Mouse (Mus musculus): Measurements from ENCODE around the gene Kif2c. TPM values are rescaled to one million over a fixed set of nuclear protein-coding genes. Genes with fewer than 3 reads are reported as not detected.

Gene Kif2c
- polyA plus RNA-seq, 1 experiment from 2014 or later, result 125 TPM

- no peak overlapping the region for H3K4me2 ChIP-seq (ENCODE audit: low read depth, severe bottlenecking)
- DNase-seq (ENCODE audit: low spot score), result no peak
- no peak overlapping the region for H3K27ac ChIP-seq (replicated peaks; ENCODE audit: low read depth, low read length)
- 64% methylated on average over 4 of the region's 4 CpGs for WGBS
- H3K4me1 ChIP-seq (ENCODE audit: control insufficient read depth, insufficient read depth, low read length), result no peaks in the 10 kb centered on the region
- no peak overlapping the region for H3K9ac ChIP-seq (ENCODE audit: low read length)
- H3K27me3 ChIP-seq (ENCODE audit: control insufficient read depth, insufficient read depth, low read length), result no peaks in the 10 kb centered on the region
- no peaks in the 10 kb centered on the region for H3K9me3 ChIP-seq (ENCODE audit: control insufficient read depth, low read length)
- H3K4me3 ChIP-seq (ENCODE audit: low read depth, low read length), result no peak overlapping the region
- ATAC-seq (ENCODE audit: insufficient number of reproducible peaks, low FRiP score, low TSS enrichment, low read depth), result no peak
- peaks cover 43% of the 10 kb centered on the region for H3K36me3 ChIP-seq (ENCODE audit: control insufficient read depth, insufficient read depth, low read length)
Measured at GRCm38 (mm10) chr4:117161183-117161582, 21.3 kb downstream of the Kif2c start.

DNA sequence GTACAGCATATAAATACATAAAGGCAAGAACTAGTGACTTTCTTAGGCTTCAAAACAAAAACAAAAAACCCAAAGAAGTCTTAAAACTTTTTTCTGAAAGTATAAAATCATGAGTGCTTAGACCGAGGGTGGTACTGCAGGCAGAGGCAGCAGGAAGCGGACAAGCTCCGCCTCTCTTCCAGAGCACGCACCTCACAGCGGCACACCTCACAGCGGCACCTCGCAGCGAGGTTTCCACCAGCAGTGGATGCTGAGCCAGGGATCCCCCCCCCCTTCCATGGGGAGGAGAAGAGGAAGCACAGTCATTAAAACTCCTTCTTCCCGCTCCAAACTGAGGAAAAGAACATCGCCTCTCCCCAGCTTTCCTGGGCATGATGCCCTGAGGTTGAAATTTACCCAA, 22.8 kb downstream of the Kif2c start:
- WGBS, result 84% methylated on average over 10 of the region's 10 CpGs
- H3K27me3 ChIP-seq (ENCODE audit: control insufficient read depth, insufficient read depth, low read length), result no peaks in the 10 kb centered on the region
- H3K9ac ChIP-seq (ENCODE audit: low read length), result no peak overlapping the region
- DNase-seq (ENCODE audit: low spot score), result no peak
- peaks cover 32% of the 10 kb centered on the region for H3K36me3 ChIP-seq (ENCODE audit: control insufficient read depth, insufficient read depth, low read length)
- H3K27ac ChIP-seq (replicated peaks; ENCODE audit: low read depth, low read length), result no peak overlapping the region
- no peaks in the 10 kb centered on the region for H3K9me3 ChIP-seq (ENCODE audit: control insufficient read depth, low read length)
- no peak for ATAC-seq (ENCODE audit: insufficient number of reproducible peaks, low FRiP score, low TSS enrichment, low read depth)
- H3K4me3 ChIP-seq (ENCODE audit: low read depth, low read length), result no peak overlapping the region
- no peak overlapping the region for H3K4me2 ChIP-seq (ENCODE audit: low read depth, severe bottlenecking)
- 0 out of 2 replicates have a peak, but pooled peaks cover 3% of the 10 kb centered on the region for H3K4me1 ChIP-seq (ENCODE audit: control insufficient read depth, insufficient read depth, low read length)

- Histone ChIP-seq H3K4me2 (ENCODE audit: low read depth, severe bottlenecking) (peak overlapping the region; percentile 94; the same call in 1 of the 2 replicates), H3K27me3 (ENCODE audit: control insufficient read depth, insufficient read depth, low read length) (no peaks in the 10 kb centered on the region), H3K4me1 (ENCODE audit: control insufficient read depth, insufficient read depth, low read length) (0 out of 2 replicates have a peak, but pooled peaks cover 3% of the 10 kb centered on the region), H3K9me3 (ENCODE audit: control insufficient read depth, low read length) (no peaks in the 10 kb centered on the region), H3K27ac (replicated peaks; ENCODE audit: low read depth, low read length) (no peak overlapping the region), H3K36me3 (ENCODE audit: control insufficient read depth, insufficient read depth, low read length) (peaks cover 38% of the 10 kb centered on the region), H3K9ac (ENCODE audit: low read length) (no peak overlapping the region; the same call in 1 of the 2 replicates), H3K4me3 (ENCODE audit: low read depth, low read length) (peak overlapping the region; percentile 98)
- 23% methylated on average over 6 of the region's 6 CpGs for WGBS
- ATAC-seq (ENCODE audit: insufficient number of reproducible peaks, low FRiP score, low TSS enrichment, low read depth) (no peak), DNase-seq (ENCODE audit: low spot score) (no peak)
Measured at GRCm38 (mm10) chr4:117156372-117156771, 26.1 kb downstream of the Kif2c start.

DNA sequence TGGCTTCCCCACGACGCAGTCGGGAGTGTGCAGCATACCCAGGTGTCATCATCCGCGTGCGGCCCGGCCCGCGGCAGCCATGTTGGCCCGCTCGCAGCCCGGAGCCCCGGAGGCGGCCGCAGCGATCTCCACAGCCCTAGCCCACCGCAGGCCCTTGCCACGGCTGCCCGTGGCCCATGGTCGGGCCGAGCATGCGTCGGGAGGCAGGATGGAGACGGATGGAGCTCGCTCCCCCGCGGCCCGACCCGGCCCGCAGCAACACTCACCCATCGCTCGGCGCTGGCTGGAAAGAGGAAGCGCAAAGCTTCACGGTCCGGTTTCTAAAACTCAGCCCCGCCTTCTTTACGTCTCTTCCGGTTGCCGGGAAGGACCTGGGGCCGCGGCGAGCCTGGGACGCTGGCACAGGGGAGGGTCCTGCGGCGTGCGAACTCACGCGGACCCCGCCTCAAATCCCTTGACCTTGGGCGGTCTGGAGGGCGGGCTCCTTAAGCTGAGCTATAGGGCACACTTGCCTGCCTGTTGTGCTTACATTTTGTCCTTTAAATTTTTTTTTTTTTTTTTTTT, 26.6 kb downstream of the Kif2c start, which contains the start of gene Rps8:
Gene Rps8 (minus strand): TSS at position 452 of the 564 bp plus-strand sequence.
- H3K9me3 ChIP-seq (ENCODE audit: control insufficient read depth, low read length), result no peaks in the 10 kb centered on the region
- 0 out of 2 replicates have a peak, but pooled peaks cover 3% of the 10 kb centered on the region for H3K4me1 ChIP-seq (ENCODE audit: control insufficient read depth, insufficient read depth, low read length)
- H3K4me3 ChIP-seq (ENCODE audit: low read depth, low read length), result peak within 1 kb of the TSS; percentile 98
- under 1% methylated on average over 52 of the region's 52 CpGs for WGBS
- peaks cover 39% of the 10 kb centered on the region for H3K36me3 ChIP-seq (ENCODE audit: control insufficient read depth, insufficient read depth, low read length)
- ATAC-seq (ENCODE audit: insufficient number of reproducible peaks, low FRiP score, low TSS enrichment, low read depth) (peak; percentile 89), DNase-seq (ENCODE audit: low spot score) (peak; percentile 93)
- H3K27ac ChIP-seq (replicated peaks; ENCODE audit: low read depth, low read length), result peak within 1 kb of the TSS; percentile 93
- H3K4me2 ChIP-seq (ENCODE audit: low read depth, severe bottlenecking), result peak within 1 kb of the TSS; percentile 94
- no peaks in the 10 kb centered on the region for H3K27me3 ChIP-seq (ENCODE audit: control insufficient read depth, insufficient read depth, low read length)
- H3K9ac ChIP-seq (ENCODE audit: low read length), result peak within 1 kb of the TSS; percentile 99

GRCm38 (mm10) chr4:117155020-117155791, 27.2 kb downstream of the Kif2c start:
- Histone ChIP-seq H3K36me3 (ENCODE audit: control insufficient read depth, insufficient read depth, low read length) (peaks cover 43% of the 10 kb centered on the region), H3K4me3 (ENCODE audit: low read depth, low read length) (peak overlapping the region; percentile 98), H3K9ac (ENCODE audit: low read length) (peak overlapping the region; percentile 99), H3K9me3 (ENCODE audit: control insufficient read depth, low read length) (no peaks in the 10 kb centered on the region), H3K4me2 (ENCODE audit: low read depth, severe bottlenecking) (peak overlapping the region; percentile 94), H3K4me1 (ENCODE audit: control insufficient read depth, insufficient read depth, low read length) (0 out of 2 replicates have a peak, but pooled peaks cover 3% of the 10 kb centered on the region), H3K27ac (replicated peaks; ENCODE audit: low read depth, low read length) (peak overlapping the region; percentile 93), H3K27me3 (ENCODE audit: control insufficient read depth, insufficient read depth, low read length) (no peaks in the 10 kb centered on the region)
- ATAC-seq (ENCODE audit: insufficient number of reproducible peaks, low FRiP score, low TSS enrichment, low read depth) (peak; percentile 21; the same call in 1 of the 2 replicates), DNase-seq (ENCODE audit: low spot score) (no peak)
- 2% methylated on average over 44 of the region's 44 CpGs for WGBS

- no peak for ATAC-seq (ENCODE audit: insufficient number of reproducible peaks, low FRiP score, low TSS enrichment, low read depth)
- H3K4me1 ChIP-seq (ENCODE audit: control insufficient read depth, insufficient read depth, low read length), result 0 out of 2 replicates have a peak, but pooled peaks cover 3% of the 10 kb centered on the region
- DNase-seq (ENCODE audit: low spot score), result no peak
- H3K9me3 ChIP-seq (ENCODE audit: control insufficient read depth, low read length), result no peaks in the 10 kb centered on the region
- no peak overlapping the region for H3K4me2 ChIP-seq (ENCODE audit: low read depth, severe bottlenecking)
- H3K27me3 ChIP-seq (ENCODE audit: control insufficient read depth, insufficient read depth, low read length), result no peaks in the 10 kb centered on the region
- WGBS, result 85% methylated on average over 5 of the region's 5 CpGs
- peaks cover 39% of the 10 kb centered on the region for H3K36me3 ChIP-seq (ENCODE audit: control insufficient read depth, insufficient read depth, low read length)
- H3K4me3 ChIP-seq (ENCODE audit: low read depth, low read length), result no peak overlapping the region
- no peak overlapping the region for H3K27ac ChIP-seq (replicated peaks; ENCODE audit: low read depth, low read length)
- no peak overlapping the region for H3K9ac ChIP-seq (ENCODE audit: low read length)
Measured at GRCm38 (mm10) chr4:117152714-117153113, 29.7 kb downstream of the Kif2c start.

DNA sequence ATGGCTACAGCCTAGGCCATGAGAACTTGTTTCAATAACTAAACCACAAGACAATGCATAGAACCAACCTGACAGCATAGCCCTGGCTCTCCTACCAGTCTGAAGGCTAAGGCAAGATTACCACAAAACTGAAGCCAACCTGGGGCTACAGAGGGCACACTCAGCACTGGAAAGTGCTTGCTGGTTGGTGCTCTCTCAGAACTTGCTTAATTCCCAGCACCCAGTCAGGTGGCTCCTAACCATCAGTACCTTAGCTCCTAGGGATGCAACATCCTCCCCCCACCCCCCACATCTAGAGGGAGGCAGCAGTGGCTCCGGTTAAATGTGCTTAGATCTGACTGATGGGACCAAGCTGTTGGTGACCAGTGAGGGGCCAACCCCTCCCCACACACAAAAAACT, 31.0 kb downstream of the Kif2c start:
- H3K36me3 ChIP-seq (ENCODE audit: control insufficient read depth, insufficient read depth, low read length), result peaks cover 39% of the 10 kb centered on the region

DNA sequence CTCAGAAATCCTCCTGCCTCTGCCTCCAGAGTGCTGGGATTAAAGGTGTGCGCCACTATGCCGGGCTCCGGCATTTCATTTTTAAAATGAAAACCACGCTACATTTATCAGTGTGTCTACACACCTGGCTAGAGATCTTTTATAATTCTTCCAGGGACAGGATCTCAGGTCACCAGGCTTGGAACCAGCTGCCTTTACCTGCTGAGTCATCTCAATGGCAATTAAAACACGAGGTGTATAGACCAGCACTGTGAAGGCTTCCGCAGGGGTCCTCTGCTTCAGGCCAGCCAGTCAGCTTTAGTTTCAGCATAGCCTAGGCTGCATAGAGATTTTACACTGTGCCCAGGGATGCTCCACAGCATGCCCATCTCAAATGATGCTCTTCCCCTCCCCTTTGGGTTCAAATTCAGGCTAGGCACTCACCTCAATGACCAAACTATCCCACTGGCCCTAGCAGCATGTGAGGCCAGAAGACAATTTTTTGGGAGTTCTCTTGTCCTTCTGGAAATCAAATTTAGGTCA, 32.2 kb downstream of the Kif2c start:
- DNase-seq (ENCODE audit: low spot score), result no peak
- no peak for ATAC-seq (ENCODE audit: insufficient number of reproducible peaks, low FRiP score, low TSS enrichment, low read depth)
- Histone ChIP-seq H3K4me3 (ENCODE audit: low read depth, low read length) (no peak overlapping the region), H3K36me3 (ENCODE audit: control insufficient read depth, insufficient read depth, low read length) (peaks cover 39% of the 10 kb centered on the region), H3K27me3 (ENCODE audit: control insufficient read depth, insufficient read depth, low read length) (no peaks in the 10 kb centered on the region), H3K9ac (ENCODE audit: low read length) (no peak overlapping the region), H3K4me2 (ENCODE audit: low read depth, severe bottlenecking) (no peak overlapping the region), H3K4me1 (ENCODE audit: control insufficient read depth, insufficient read depth, low read length) (0 out of 2 replicates have a peak, but pooled peaks cover 3% of the 10 kb centered on the region), H3K9me3 (ENCODE audit: control insufficient read depth, low read length) (no peaks in the 10 kb centered on the region), H3K27ac (replicated peaks; ENCODE audit: low read depth, low read length) (no peak overlapping the region)
- WGBS, result 87% methylated on average over 6 of the region's 6 CpGs

More for the DNA sequence above, 31.0 kb downstream of the Kif2c start:
- WGBS, result 88% methylated on average over 1 of the region's 1 CpGs
- Histone ChIP-seq H3K9ac (ENCODE audit: low read length) (no peak overlapping the region), H3K4me2 (ENCODE audit: low read depth, severe bottlenecking) (no peak overlapping the region), H3K4me3 (ENCODE audit: low read depth, low read length) (no peak overlapping the region), H3K9me3 (ENCODE audit: control insufficient read depth, low read length) (no peaks in the 10 kb centered on the region), H3K4me1 (ENCODE audit: control insufficient read depth, insufficient read depth, low read length) (0 out of 2 replicates have a peak, but pooled peaks cover 3% of the 10 kb centered on the region), H3K27ac (replicated peaks; ENCODE audit: low read depth, low read length) (no peak overlapping the region), H3K27me3 (ENCODE audit: control insufficient read depth, insufficient read depth, low read length) (no peaks in the 10 kb centered on the region)
- DNase-seq (ENCODE audit: low spot score) (no peak), ATAC-seq (ENCODE audit: insufficient number of reproducible peaks, low FRiP score, low TSS enrichment, low read depth) (no peak)

All from limb, embryonic 11.5 days (tissue).